Mouse (Mus musculus) megakaryocyte, embryonic 14.5 days (primary cell): ENCODE measurements around the gene Rabgap1.

ENCODE experiments used
- FLI1 ChIP-seq: IDR thresholded peaks from 2 replicates; pipeline ENCODE4 v1.6.1; 2012; ENCODE audit warnings: low read length, inconsistent platforms, mixed read lengths
- GATA1 ChIP-seq: IDR thresholded peaks from 3 replicates; pipeline ENCODE4 v1.6.1; 2012; ENCODE audit warnings: mixed read lengths, low read length, inconsistent platforms, borderline replicate concordance

- TF ChIP-seq GATA1: no peak
- TF ChIP-seq FLI1: no peak
Observed at GRCm38 (mm10) chr2:37451667-37452375, 8.7 kb downstream of the Rabgap1 start.
